Mouse (Mus musculus): ENCODE results near the gene Iffo1. TPM values are rescaled to one million over a fixed set of nuclear protein-coding genes. Genes with fewer than 3 reads are reported as not detected.

Iffo1 gene
- total and polyA plus RNA-seq, 3 experiments: 96.1 to 96.9 TPM; not detected in 1

DNA sequence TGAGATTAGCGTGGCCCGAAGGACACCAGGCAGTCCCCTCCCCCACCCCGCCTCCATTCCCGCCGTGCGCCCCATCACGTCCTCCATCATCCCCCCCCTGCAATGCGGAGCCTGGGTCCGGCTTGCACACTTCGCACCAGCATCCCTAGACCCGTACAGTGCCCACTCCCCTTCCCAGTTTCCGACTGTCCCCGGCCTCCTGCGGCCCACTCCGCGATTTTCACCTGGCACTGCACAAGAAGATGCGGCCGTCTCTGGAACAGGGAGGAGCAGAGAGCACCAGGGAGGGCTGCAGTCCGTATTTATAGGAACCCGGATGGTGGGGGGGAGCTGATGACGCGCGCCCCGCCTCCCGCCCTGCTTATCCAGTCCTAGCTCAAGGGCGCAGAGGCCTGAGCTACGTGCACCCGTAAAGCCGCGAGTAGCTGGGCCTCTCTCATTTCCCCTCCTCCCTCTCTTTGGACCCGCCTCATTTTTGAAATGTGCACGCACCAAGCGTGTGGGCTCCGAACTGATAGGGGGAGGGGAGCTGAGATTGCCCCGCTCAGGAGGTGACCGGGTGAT, 20.4 kb downstream of the Iffo1 start (continued):
- TF ChIP-seq MAZ (IDR thresholded peaks at IDR 0.05; ENCODE audit: low read depth, low read length): peak; percentile 96
- peak; percentile 66 for TF ChIP-seq HCFC1 (IDR thresholded peaks at IDR 0.05; ENCODE audit: low read depth, low read length)
- TF ChIP-seq JUND (IDR thresholded peaks at IDR 0.05; ENCODE audit: low read depth, low read length): no peak
- TF ChIP-seq TCF12 (IDR thresholded peaks at IDR 0.05; ENCODE audit: low read depth, low read length): peak; percentile 40; the same call in 1 of the 2 replicates
- peak; percentile 75 for TF ChIP-seq CHD2 (IDR thresholded peaks at IDR 0.05; ENCODE audit: low read length)
- 0 out of 2 replicates have a peak, but pooled peaks have one; percentile 6 for TF ChIP-seq ZKSCAN1 (IDR thresholded peaks at IDR 0.05; ENCODE audit: low read depth, low read length)
- no peak for TF ChIP-seq MAFK (IDR thresholded peaks at IDR 0.05; ENCODE audit: borderline replicate concordance, low read depth, low read length)
- TF ChIP-seq SIN3A (IDR thresholded peaks at IDR 0.05; ENCODE audit: low read length): peak; percentile 89
- TF ChIP-seq POLR2A (IDR thresholded peaks at IDR 0.05; ENCODE audit: control insufficient read depth in 1 of 2, insufficient read depth in 1 of 2, low read depth in 1 of 2, low read length in 2 of 2, poor library complexity in 1 of 2): peak; percentile 99 to 100
- TF ChIP-seq RCOR1 (IDR thresholded peaks at IDR 0.05; ENCODE audit: low read depth, low read length): 0 out of 2 replicates have a peak, but pooled peaks have one; percentile 44
- peak; percentile 23; the same call in 1 of the 2 replicates for TF ChIP-seq ELF1 (IDR thresholded peaks at IDR 0.05; ENCODE audit: low read depth, low read length)
- no peak for TF ChIP-seq NRF1 (IDR thresholded peaks at IDR 0.05; ENCODE audit: insufficient read depth, low read depth, low read length, poor library complexity, severe bottlenecking)

GRCm38 (mm10) chr6:125166051-125166751, 21.2 kb downstream of the Iffo1 start, which contains the start of gene Gapdh:
Gapdh (minus strand) TSS chr6:125166467.
- Histone ChIP-seq H3K4me1 (ENCODE audit: control insufficient read depth in 1 of 2, insufficient read depth in 2 of 2, low read length in 2 of 2) (peaks cover 3 to 21% of the 10 kb centered on the region in 2 experiments), H3K27ac (ENCODE audit: control insufficient read depth, low read depth, low read length) (peak within 1 kb of the TSS; percentile 83), H3K9ac (ENCODE audit: control insufficient read depth, low read depth, low read length, poor library complexity, severe bottlenecking) (peak within 1 kb of the TSS; percentile 94), H3K36me3 (ENCODE audit: control insufficient read depth in 1 of 2, insufficient read depth in 2 of 2, low read length in 2 of 2) (peaks cover 0 to 18% of the 10 kb centered on the region in 2 experiments; a peak in 3 of 4 replicates), H3K9me3 (replicated peaks; ENCODE audit: insufficient read depth, low read length) (no peaks in the 10 kb centered on the region), H3K4me3 (ENCODE audit: control insufficient read depth in 1 of 2, insufficient read depth in 1 of 2, low read depth in 2 of 2, low read length in 2 of 2) (peak within 1 kb of the TSS; percentile 64 to 74), H3K79me2 (ENCODE audit: control insufficient read depth, insufficient read depth, low read length, poor library complexity) (peaks cover 24% of the 10 kb centered on the region), H3K27me3 (ENCODE audit: control insufficient read depth in 1 of 2, insufficient read depth in 2 of 2, low read length in 2 of 2) (no peaks in the 10 kb centered on the region)
- peak; percentile 84 for DNase-seq (ENCODE audit: low read depth, low spot score)
- TF ChIP-seq E2F4 (IDR thresholded peaks at IDR 0.05; ENCODE audit: borderline replicate concordance, low read depth, low read length): no peak
- no peak for TF ChIP-seq MAZ (IDR thresholded peaks at IDR 0.05; ENCODE audit: low read depth, low read length)
- TF ChIP-seq POLR2AphosphoS5 (IDR thresholded peaks at IDR 0.05; ENCODE audit: borderline replicate concordance, low read depth, low read length): no peak
- no peak for TF ChIP-seq GABPA (IDR thresholded peaks at IDR 0.05; ENCODE audit: low read depth, low read length)
- no peak for TF ChIP-seq NRF1 (IDR thresholded peaks at IDR 0.05; ENCODE audit: insufficient read depth, low read depth, low read length, poor library complexity, severe bottlenecking)
- no peak for TF ChIP-seq NELFE (IDR thresholded peaks at IDR 0.05; ENCODE audit: low read depth, low read length)
- TF ChIP-seq POLR2AphosphoS2 (IDR thresholded peaks at IDR 0.05; ENCODE audit: low read length): no peak
- TF ChIP-seq MAFK (IDR thresholded peaks at IDR 0.05; ENCODE audit: borderline replicate concordance, low read depth, low read length): no peak
- no peak for TF ChIP-seq CTCF (IDR thresholded peaks at IDR 0.05 in 2 of 3, conservative IDR thresholded peaks at IDR 0.05 in 1 of 3; ENCODE audit: control insufficient read depth in 1 of 3, insufficient read depth in 1 of 3, low read depth in 2 of 3, low read length in 3 of 3, poor library complexity in 1 of 3, severe bottlenecking in 1 of 3)
- TF ChIP-seq ZMIZ1 (IDR thresholded peaks at IDR 0.05; ENCODE audit: low read depth, low read length): peak; percentile 53; the same call in 1 of the 2 replicates
- TF ChIP-seq RAD21 (IDR thresholded peaks at IDR 0.05; ENCODE audit: low read depth, low read length): no peak
- TF ChIP-seq MYC (IDR thresholded peaks at IDR 0.05; ENCODE audit: low read depth, low read length): 0 out of 2 replicates have a peak, but pooled peaks have one; percentile 4
- peak; percentile 57; the same call in 1 of the 2 replicates for TF ChIP-seq SIN3A (IDR thresholded peaks at IDR 0.05; ENCODE audit: low read length)
- TF ChIP-seq ZKSCAN1 (IDR thresholded peaks at IDR 0.05; ENCODE audit: low read depth, low read length): no peak
- TF ChIP-seq EP300 (IDR thresholded peaks at IDR 0.05; ENCODE audit: low read depth in 1 of 2, low read length in 2 of 2): no peak
- no peak for TF ChIP-seq MYB (IDR thresholded peaks at IDR 0.05; ENCODE audit: low read depth, low read length)
- TF ChIP-seq MAX (IDR thresholded peaks at IDR 0.05; ENCODE audit: low read length): no peak
- TF ChIP-seq USF2 (IDR thresholded peaks at IDR 0.05; ENCODE audit: borderline replicate concordance in 1 of 2, insufficient read depth in 1 of 2, low read depth in 1 of 2, low read length in 2 of 2): no peak
- no peak for TF ChIP-seq JUND (IDR thresholded peaks at IDR 0.05; ENCODE audit: low read depth, low read length)
- TF ChIP-seq ETS1 (IDR thresholded peaks at IDR 0.05; ENCODE audit: low read depth, low read length): no peak
- no peak for TF ChIP-seq RCOR1 (IDR thresholded peaks at IDR 0.05; ENCODE audit: low read depth, low read length)
- TF ChIP-seq ZC3H11A (IDR thresholded peaks at IDR 0.05; ENCODE audit: low read depth, low read length): no peak
- no peak for TF ChIP-seq MXI1 (IDR thresholded peaks at IDR 0.05; ENCODE audit: low read depth, low read length)
- TF ChIP-seq GATA1 (IDR thresholded peaks at IDR 0.05; ENCODE audit: low read depth, low read length): no peak
- TF ChIP-seq POLR2A (IDR thresholded peaks at IDR 0.05; ENCODE audit: control insufficient read depth in 1 of 2, insufficient read depth in 1 of 2, low read depth in 1 of 2, low read length in 2 of 2, poor library complexity in 1 of 2): no peak; a peak in 1 of 4 replicates
- TF ChIP-seq KAT2A (conservative IDR thresholded peaks at IDR 0.05; ENCODE audit: low read depth, low read length): no peak
- 0 out of 2 replicates have a peak, but pooled peaks have one; percentile 4 for TF ChIP-seq TCF12 (IDR thresholded peaks at IDR 0.05; ENCODE audit: low read depth, low read length)
- TF ChIP-seq ZNF384 (IDR thresholded peaks at IDR 0.05; ENCODE audit: low read depth, low read length): peak; percentile 83

Data from MEL (cell line).